Mouse (Mus musculus) layer of hippocampus, adult 11-12 months (tissue): Measurements from ENCODE around the gene Gm49387.
"Not testable (repeated sequence)": the region's sequence is repeated elsewhere in the genome, so short reads cannot be mapped to it uniquely, and the experiment has no call there.

Experiments used
- DNase-seq: peaks from one replicate; pipeline ENCODE4 v3.0.0; 2022; ENCODE audit warnings: low spot score

The Gm49387 gene

GRCm38 (mm10) chr14:31641506-31642155 is 953 bp upstream of the Gm49387 start:
- DNase-seq = no peak

- peak; percentile 90 for DNase-seq
These were observed 320 bp upstream of the Gm49387 start, which contains the start of the genes Btd and Hacl1 for GRCm38 (mm10) chr14:31640890-31641505. Gene Btd (plus strand): TSS chr14:31641028. Gene Hacl1 (minus strand): TSS chr14:31641286.

GRCm38 (mm10) chr14:31630677-31631076 is 10.0 kb downstream of the Gm49387 start:
- no peak for DNase-seq

GRCm38 (mm10) chr14:31622748-31623147 is 17.9 kb downstream of the Gm49387 start:
- DNase-seq = no peak

- no peak for DNase-seq
These were observed 20.0 kb downstream of the Gm49387 start for GRCm38 (mm10) chr14:31620591-31621223.

GRCm38 (mm10) chr14:31617997-31618396 is 22.7 kb downstream of the Gm49387 start:
- no peak for DNase-seq

GRCm38 (mm10) chr14:31617204-31617603 is 23.5 kb downstream of the Gm49387 start:
- peak; percentile 21 for DNase-seq

GRCm38 (mm10) chr14:31613671-31614070 is 27.0 kb downstream of the Gm49387 start:
- DNase-seq = no peak

- DNase-seq = no peak
These were observed 28.7 kb downstream of the Gm49387 start for GRCm38 (mm10) chr14:31611986-31612385.

GRCm38 (mm10) chr14:31605514-31605913 is 35.2 kb downstream of the Gm49387 start:
- no peak for DNase-seq

GRCm38 (mm10) chr14:31604916-31605315 is 35.8 kb downstream of the Gm49387 start:
- no peak for DNase-seq

- not testable (repeated sequence) for DNase-seq
These were observed 38.1 kb downstream of the Gm49387 start for GRCm38 (mm10) chr14:31602616-31602979.

- DNase-seq = no peak
These were observed 38.6 kb downstream of the Gm49387 start for GRCm38 (mm10) chr14:31601908-31602615.

- no peak for DNase-seq
These were observed 43.2 kb downstream of the Gm49387 start for GRCm38 (mm10) chr14:31597446-31597845.

- DNase-seq = no peak
These were observed 44.3 kb downstream of the Gm49387 start for GRCm38 (mm10) chr14:31596408-31596807.

GRCm38 (mm10) chr14:31594693-31595092 is 46.0 kb downstream of the Gm49387 start:
- DNase-seq = no peak

- no peak for DNase-seq
These were observed 47.6 kb downstream of the Gm49387 start for GRCm38 (mm10) chr14:31593036-31593435.

- DNase-seq = no peak
These were observed 49.4 kb downstream of the Gm49387 start, which contains the start of gene Colq for GRCm38 (mm10) chr14:31591243-31591642. Gene Colq (minus strand): TSS chr14:31591343.

GRCm38 (mm10) chr14:31586451-31586850 is 54.2 kb downstream of the Gm49387 start:
- DNase-seq = no peak

GRCm38 (mm10) chr14:31583082-31583481 is 57.6 kb downstream of the Gm49387 start:
- DNase-seq = no peak

- no peak for DNase-seq
These were observed 62.5 kb downstream of the Gm49387 start for GRCm38 (mm10) chr14:31577966-31578735.
